Mouse (Mus musculus) embryo, embryonic 11 days (tissue): ENCODE data around the gene Casc4.
"Not testable (repeated sequence)": the region's sequence is repeated elsewhere in the genome, so short reads cannot be mapped to it uniquely, and the experiment has no call there.

ENCODE experiments used
- DNase-seq: peaks from one replicate; pipeline ENCODE4 v3.0.0-alpha.2; 2015

Gene Casc4

GRCm38 (mm10) chr2:121916047-121916970 lies 49.5 kb downstream of the Casc4 start:
- no peak for DNase-seq

- not testable (repeated sequence) for DNase-seq
Observed at GRCm38 (mm10) chr2:121937624-121938023, 70.9 kb downstream of the Casc4 start.

GRCm38 (mm10) chr2:121943364-121943763 lies 76.6 kb downstream of the Casc4 start:
- no peak for DNase-seq

GRCm38 (mm10) chr2:121954971-121955656 lies 88.3 kb downstream of the Casc4 start:
- peak; percentile 12 for DNase-seq

- DNase-seq: peak; percentile 99
Observed at GRCm38 (mm10) chr2:121955765-121956223, 89.0 kb downstream of the Casc4 start, which contains the start of the genes Ctdspl2 and Mageb3. Gene Ctdspl2 (plus strand): TSS chr2:121956001. Gene Mageb3 (minus strand): TSS chr2:121956092.

- DNase-seq: peak; percentile 95
Observed at GRCm38 (mm10) chr2:121956224-121957018, 89.7 kb downstream of the Casc4 start.

GRCm38 (mm10) chr2:121957216-121957792 lies 90.5 kb downstream of the Casc4 start:
- peak; percentile 6 for DNase-seq
